Mouse (Mus musculus): ENCODE data around the gene Natd1.

GRCm38 (mm10) chr11:60908073-60908472 is 6.5 kb downstream of the Natd1 start:
- TF ChIP-seq POLR2A (IDR thresholded peaks at IDR 0.05; ENCODE audit: low read depth, low read length): no peak
- TF ChIP-seq CTCF (IDR thresholded peaks at IDR 0.05; ENCODE audit: extremely low read depth, insufficient read length, insufficient replicate concordance, low read depth, low read length): no peak; the same call in 1 of the 2 replicates

Measured in small intestine, adult 2 months (tissue).